Mouse (Mus musculus): ENCODE results near the gene Hoxb4.

Gene Hoxb4

GRCm38 (mm10) chr11:96317608-96318367 lies at the start of gene Hoxb4:
Hoxb4 (plus strand) TSS chr11:96318267.
- DNase-seq: no peak

- peak; percentile 75 to 81 for DNase-seq
Observed at GRCm38 (mm10) chr11:96269869-96270268, 48.2 kb upstream of the Hoxb4 start.

GRCm38 (mm10) chr11:96270996-96271540 lies 47.0 kb upstream of the Hoxb4 start, which contains the start of gene Hoxb9:
Hoxb9 (plus strand) TSS chr11:96271457.
- DNase-seq: peak; percentile 53 to 73

- peak; percentile 72 to 73 for DNase-seq
Observed at GRCm38 (mm10) chr11:96271541-96272011, 46.5 kb upstream of the Hoxb4 start.

- peak in 1 of 2 experiments; percentile 42 for DNase-seq
Observed at GRCm38 (mm10) chr11:96272024-96272921, 45.8 kb upstream of the Hoxb4 start.

- DNase-seq: no peak
Observed at GRCm38 (mm10) chr11:96274428-96274827, 43.6 kb upstream of the Hoxb4 start.

GRCm38 (mm10) chr11:96275896-96276295 lies 42.2 kb upstream of the Hoxb4 start:
- DNase-seq: peak in 1 of 2 experiments; percentile 57

GRCm38 (mm10) chr11:96277151-96278044 lies 40.7 kb upstream of the Hoxb4 start:
- DNase-seq: no peak

GRCm38 (mm10) chr11:96278324-96278723 lies 39.7 kb upstream of the Hoxb4 start:
- no peak for DNase-seq

- peak; percentile 91 to 92 for DNase-seq
Observed at GRCm38 (mm10) chr11:96278773-96279172, 39.3 kb upstream of the Hoxb4 start.

GRCm38 (mm10) chr11:96279421-96280233 lies 38.4 kb upstream of the Hoxb4 start:
- DNase-seq: peak in 1 of 2 experiments; percentile 50

- DNase-seq: peak in 1 of 2 experiments; percentile 60
Observed at GRCm38 (mm10) chr11:96280399-96281378, 37.4 kb upstream of the Hoxb4 start.

- DNase-seq: peak in 1 of 2 experiments; percentile 36
Observed at GRCm38 (mm10) chr11:96281396-96281795, 36.7 kb upstream of the Hoxb4 start.

GRCm38 (mm10) chr11:96281855-96282570 lies 36.1 kb upstream of the Hoxb4 start, which contains the start of gene Hoxb8:
Hoxb8 (plus strand) TSS chr11:96281905.
- DNase-seq: peak in 1 of 2 experiments; percentile 46

- peak in 1 of 2 experiments; percentile 33 for DNase-seq
Observed at GRCm38 (mm10) chr11:96282795-96283430, 35.2 kb upstream of the Hoxb4 start.

- peak in 1 of 2 experiments; percentile 49 for DNase-seq
Observed at GRCm38 (mm10) chr11:96284041-96284749, 33.9 kb upstream of the Hoxb4 start.

Measured in kidney, adult 8-10 months (tissue).